ENCODE assay signal across 8 mouse cellular contexts in the genomic region with DNA sequence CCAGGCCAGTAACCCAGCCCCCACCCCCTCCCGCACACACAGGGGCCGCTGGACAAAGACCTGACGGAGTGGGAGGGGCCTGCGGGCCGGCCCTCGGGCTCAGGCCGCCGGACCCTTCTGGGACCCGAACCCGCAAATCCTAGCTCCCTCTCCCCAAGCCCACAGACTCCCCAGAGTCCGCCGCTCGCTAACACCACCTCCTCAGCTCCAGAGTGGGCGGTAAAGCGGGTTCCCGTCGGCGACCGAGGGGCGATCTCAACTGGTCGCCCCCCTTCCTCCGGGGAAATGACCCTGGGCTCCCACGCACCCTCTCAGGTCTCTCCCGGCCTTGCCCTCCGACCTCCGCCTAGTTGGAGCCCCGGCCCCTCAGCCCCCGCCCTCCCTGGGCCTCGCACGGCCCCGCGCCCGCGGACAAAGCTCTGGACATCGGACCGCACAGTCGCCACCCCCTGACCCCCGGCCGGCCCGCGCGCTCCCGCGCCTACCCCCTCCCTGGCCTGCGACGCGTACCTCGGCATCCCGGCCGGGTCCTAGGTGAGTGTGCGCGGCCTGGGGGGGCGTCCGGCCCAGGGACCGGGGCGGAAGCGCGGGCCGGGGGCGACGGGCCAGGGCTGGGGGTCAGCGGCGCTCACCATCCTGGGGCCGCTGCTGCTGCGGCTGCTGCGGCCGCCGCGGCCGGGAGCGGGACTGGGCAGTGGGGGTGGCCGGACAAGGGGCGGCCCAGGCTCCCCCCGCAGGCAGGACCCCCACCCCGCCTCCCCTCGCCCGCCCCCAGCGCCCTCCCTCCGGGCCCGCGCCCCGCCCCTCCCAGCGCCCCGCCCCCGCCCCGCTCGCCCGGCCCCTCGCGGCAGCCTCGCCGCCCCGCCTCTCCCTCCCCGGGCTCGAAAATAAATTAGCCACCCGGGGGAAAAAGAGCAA. TPM values are rescaled to one million over a fixed set of nuclear protein-coding genes. Genes with fewer than 3 reads are reported as not detected.
DNase-seq lines count a peak whose midpoint lies in the region; ATAC-seq and TF ChIP-seq lines count a peak whose summit lies in the region.

A gene (minus strand): TSS at position 755 of the 918 bp plus-strand sequence.

- peak within 1 kb of the TSS; percentile 77 for H3K4me3 ChIP-seq in lung, embryonic 14.5 days (ENCODE audit: low read depth, low read length)
- H3K4me3 ChIP-seq in embryonic facial prominence, embryonic 12.5 days: peak within 1 kb of the TSS; percentile 95
- peak within 1 kb of the TSS; percentile 97 for H3K4me3 ChIP-seq in hindbrain, embryonic 12.5 days
- H3K4me3 ChIP-seq in liver, adult 2 months (ENCODE audit: insufficient read depth, low read depth, low read length): peak within 1 kb of the TSS; percentile 94
- H3K4me3 ChIP-seq in neural tube, embryonic 15.5 days (replicated peaks): peak within 1 kb of the TSS; percentile 66

- no peak for DNase-seq in lung, embryonic 14.5 days
- DNase-seq in lung, adult 18-20 months: no peak
- DNase-seq in liver, adult 2 months (ENCODE audit: extremely low read depth, low read depth, low spot score): peak; percentile 58
- no peak for DNase-seq in spleen, adult 18-20 months
- no peak for DNase-seq in right cerebral cortex, adult 2 months (ENCODE audit: low spot score in 2 of 2)

- no peaks in the 10 kb centered on the region for H3K9me3 ChIP-seq in lung, embryonic 14.5 days (ENCODE audit: low read depth, low read length)
- H3K9me3 ChIP-seq in embryonic facial prominence, embryonic 12.5 days: no peaks in the 10 kb centered on the region
- no peaks in the 10 kb centered on the region for H3K9me3 ChIP-seq in hindbrain, embryonic 12.5 days (replicated peaks)
- no peaks in the 10 kb centered on the region for H3K9me3 ChIP-seq in neural tube, embryonic 15.5 days (replicated peaks)

- no peaks in the 10 kb centered on the region for H3K36me3 ChIP-seq in lung, embryonic 14.5 days (ENCODE audit: insufficient read depth)
- no peaks in the 10 kb centered on the region for H3K36me3 ChIP-seq in embryonic facial prominence, embryonic 12.5 days
- H3K36me3 ChIP-seq in hindbrain, embryonic 12.5 days: 0 out of 2 replicates have a peak, but pooled peaks cover 4% of the 10 kb centered on the region
- no peaks in the 10 kb centered on the region for H3K36me3 ChIP-seq in liver, adult 2 months (ENCODE audit: control insufficient read depth, insufficient read depth, low read length)
- no peaks in the 10 kb centered on the region for H3K36me3 ChIP-seq in neural tube, embryonic 15.5 days

- peak; percentile 59 for ATAC-seq in lung, embryonic 14.5 days (ENCODE audit: insufficient read depth)
- no peak for ATAC-seq in embryonic facial prominence, embryonic 12.5 days (ENCODE audit: insufficient number of reproducible peaks, insufficient read depth, low FRiP score, low TSS enrichment)
- ATAC-seq in hindbrain, embryonic 12.5 days (ENCODE audit: low FRiP score): peak; percentile 15
- peak; percentile 26; the same call in 1 of the 2 replicates for ATAC-seq in neural tube, embryonic 15.5 days (ENCODE audit: low FRiP score)

- H3K27ac ChIP-seq in lung, embryonic 14.5 days (ENCODE audit: low read depth): peak within 1 kb of the TSS; percentile 88
- peak within 1 kb of the TSS; percentile 90 for H3K27ac ChIP-seq in embryonic facial prominence, embryonic 12.5 days
- H3K27ac ChIP-seq in hindbrain, embryonic 12.5 days: peak within 1 kb of the TSS; percentile 97
- H3K27ac ChIP-seq in liver, adult 2 months (replicated peaks; ENCODE audit: insufficient read depth, low read depth, low read length): peak within 1 kb of the TSS; percentile 98
- peak within 1 kb of the TSS; percentile 87 for H3K27ac ChIP-seq in neural tube, embryonic 15.5 days (replicated peaks)

- 0 out of 2 replicates have a peak, but pooled peaks cover 15% of the 10 kb centered on the region for H3K27me3 ChIP-seq in lung, embryonic 14.5 days (ENCODE audit: insufficient read depth, low read length)
- H3K27me3 ChIP-seq in embryonic facial prominence, embryonic 12.5 days: no peaks in the 10 kb centered on the region
- 0 out of 2 replicates have a peak, but pooled peaks cover 7% of the 10 kb centered on the region for H3K27me3 ChIP-seq in hindbrain, embryonic 12.5 days
- H3K27me3 ChIP-seq in liver, adult 2 months (ENCODE audit: control insufficient read depth, insufficient read depth, low read length): no peaks in the 10 kb centered on the region
- no peaks in the 10 kb centered on the region; the same call in 1 of the 2 replicates for H3K27me3 ChIP-seq in neural tube, embryonic 15.5 days (replicated peaks)

- H3K79me2 ChIP-seq in liver, adult 2 months (ENCODE audit: control insufficient read depth, insufficient read depth, low read length): peaks cover 48% of the 10 kb centered on the region; the same call in 1 of the 2 replicates

- no peak for TF ChIP-seq CTCF in lung, embryonic 14.5 days (IDR thresholded peaks at IDR 0.05; ENCODE audit: low read depth)
- no peak for TF ChIP-seq CTCF in liver, adult 2 months (IDR thresholded peaks at IDR 0.05; ENCODE audit: low read depth, low read length)

- under 1% methylated on average over 74 of the region's 96 CpGs for WGBS in lung, embryonic 14.5 days
- WGBS in embryonic facial prominence, embryonic 12.5 days: under 1% methylated on average over 73 of the region's 96 CpGs
- under 1% methylated on average over 75 of the region's 96 CpGs for WGBS in hindbrain, embryonic 12.5 days
- WGBS in liver, adult 2 months: under 1% methylated on average over 91 of the region's 96 CpGs
- WGBS in neural tube, embryonic 15.5 days: 1% methylated on average over 48 of the region's 96 CpGs

- H3K9ac ChIP-seq in lung, embryonic 14.5 days: peak within 1 kb of the TSS; percentile 88
- H3K9ac ChIP-seq in embryonic facial prominence, embryonic 12.5 days: peak within 1 kb of the TSS; percentile 94
- H3K9ac ChIP-seq in hindbrain, embryonic 12.5 days: peak within 1 kb of the TSS; percentile 99
- peak within 1 kb of the TSS; percentile 99 for H3K9ac ChIP-seq in liver, adult 2 months (ENCODE audit: low read depth, low read length)
- H3K9ac ChIP-seq in neural tube, embryonic 15.5 days (replicated peaks): peak within 1 kb of the TSS; percentile 61

- peak within 1 kb of the TSS; percentile 79 for H3K4me2 ChIP-seq in lung, embryonic 14.5 days
- H3K4me2 ChIP-seq in embryonic facial prominence, embryonic 12.5 days (replicated peaks): peak within 1 kb of the TSS; percentile 90
- H3K4me2 ChIP-seq in hindbrain, embryonic 12.5 days (replicated peaks): peak within 1 kb of the TSS; percentile 87
- peak within 1 kb of the TSS; percentile 77 for H3K4me2 ChIP-seq in neural tube, embryonic 15.5 days

- no peak for TF ChIP-seq POLR2A in liver, adult 2 months (IDR thresholded peaks at IDR 0.05; ENCODE audit: extremely low read depth, insufficient read depth, low read length)

- H3K4me1 ChIP-seq in lung, embryonic 14.5 days (ENCODE audit: insufficient read depth): peaks cover 22% of the 10 kb centered on the region; the same call in 1 of the 2 replicates
- H3K4me1 ChIP-seq in embryonic facial prominence, embryonic 12.5 days: peaks cover 62% of the 10 kb centered on the region
- H3K4me1 ChIP-seq in hindbrain, embryonic 12.5 days: peaks cover 66% of the 10 kb centered on the region
- H3K4me1 ChIP-seq in liver, adult 2 months (ENCODE audit: control insufficient read depth, insufficient read depth, low read length): peaks cover 16% of the 10 kb centered on the region
- H3K4me1 ChIP-seq in neural tube, embryonic 15.5 days: peaks cover 57% of the 10 kb centered on the region

RNA-seq across cellular contexts. Expression of the gene that starts here (rescaled TPM):
- 0.26 and 0.34 TPM in 2 replicates for polyA plus RNA-seq in lung, embryonic 14.5 days (2014; fragmentation: Nextera tagmentation; extraction: Ambion mirVana)
- polyA plus RNA-seq in embryonic facial prominence, embryonic 12.5 days (2016; fragmentation: Nextera tagmentation; extraction: Ambion mirVana): 0.36 and 0.38 TPM in 2 replicates
- 0.41 and 0.44 TPM in 2 replicates for polyA plus RNA-seq in hindbrain, embryonic 12.5 days (2016; fragmentation: Nextera tagmentation; extraction: Ambion mirVana)
- 1.8 and 2.3 TPM in 2 replicates for total RNA-seq in liver, adult 2 months (2014; rRNA removed)
- polyA plus RNA-seq in liver, adult 2 months (2012; rRNA removed): 6.4 and 6.9 TPM in 2 replicates
- polyA plus RNA-seq in neural tube, embryonic 15.5 days (2015; fragmentation: Nextera tagmentation; extraction: Ambion mirVana): 0.20 and 0.22 TPM in 2 replicates

Comparison
In these comparisons a context has a peak if more than half of its experiments do, and no peak if none do; other contexts are left out.
1. Peak in ATAC-seq, H3K4me3 ChIP-seq, H3K27ac ChIP-seq, H3K9ac ChIP-seq and H3K4me2 ChIP-seq in lung, embryonic 14.5 days; RNA of the gene not detected or under 1 TPM.
2. Peak in ATAC-seq, H3K4me3 ChIP-seq, H3K27ac ChIP-seq, H3K9ac ChIP-seq and H3K4me2 ChIP-seq in hindbrain, embryonic 12.5 days; RNA of the gene not detected or under 1 TPM.
3. Peak in ATAC-seq, H3K4me3 ChIP-seq, H3K27ac ChIP-seq, H3K9ac ChIP-seq and H3K4me2 ChIP-seq in neural tube, embryonic 15.5 days; RNA of the gene not detected or under 1 TPM.